Mouse (Mus musculus) left cerebral cortex, postnatal 4 days (tissue): ENCODE measurements around the gene Tarbp1. TPM values are rescaled to one million over a fixed set of nuclear protein-coding genes. Genes with fewer than 3 reads are reported as not detected.
"Not testable (repeated sequence)": the region's sequence is repeated elsewhere in the genome, so short reads cannot be mapped to it uniquely, and the experiment has no call there.

Experiments used
- DNase-seq: peaks from one replicate; pipeline ENCODE4 v3.0.0-alpha.2; 2022
- intact Hi-C: fragments of 180-260 bp; cut with DNase I; formaldehyde crosslinking; loops from one replicate; pipeline ENCODE4 v1.15.1; 2025
- total RNA-seq, 2 experiments: library from RNA; stranded (reverse); gene quantifications; 2 replicates each; pipeline ENCODE4 v1.2.3; 2021

Tarbp1 gene
- total RNA-seq, 2 experiments from 2014 or later: 4.8 to 4.9 TPM

GRCm38 (mm10) chr8:126422920-126423300 lies 52.0 kb downstream of the Tarbp1 start:
- intact Hi-C loops: loop anchor here (10.0 kb wide), 2 partner anchors 168 to 468 kb away; no protein-coding TSS in a partner anchor
- DNase-seq: no peak

- intact Hi-C loops: loop anchor here (10.0 kb wide), 2 partner anchors 168 to 468 kb away; no protein-coding TSS in a partner anchor
- DNase-seq: peak; percentile 99
Observed at GRCm38 (mm10) chr8:126422174-126422919, 52.5 kb downstream of the Tarbp1 start, which contains the start of gene Coa6. Gene Coa6, plus strand, starts transcription at chr8:126422515.

GRCm38 (mm10) chr8:126420834-126421233 lies 54.0 kb downstream of the Tarbp1 start:
- intact Hi-C loops: loop anchor here (10.0 kb wide), 2 partner anchors 166 to 466 kb away; no protein-coding TSS in a partner anchor

GRCm38 (mm10) chr8:126405030-126405429 lies 69.8 kb downstream of the Tarbp1 start:
- intact Hi-C loops: no loop called here
- DNase-seq: no peak

More at GRCm38 (mm10) chr8:126420834-126421233, 54.0 kb downstream of the Tarbp1 start:
- DNase-seq: no peak

GRCm38 (mm10) chr8:126404550-126404949 lies 70.3 kb downstream of the Tarbp1 start:
- DNase-seq, intact Hi-C loops: not testable (repeated sequence)

- no peak for DNase-seq
- intact Hi-C loops: no loop called here
Observed at GRCm38 (mm10) chr8:126398349-126398748, 76.5 kb downstream of the Tarbp1 start.

- intact Hi-C loops: no loop called here
- no peak for DNase-seq
Observed at GRCm38 (mm10) chr8:126395917-126396316, 78.9 kb downstream of the Tarbp1 start.

GRCm38 (mm10) chr8:126395386-126395785 lies 79.5 kb downstream of the Tarbp1 start:
- intact Hi-C loops: no loop called here
- DNase-seq: no peak

GRCm38 (mm10) chr8:126391541-126391940 lies 83.3 kb downstream of the Tarbp1 start:
- peak; percentile 60 for DNase-seq
- intact Hi-C loops: no loop called here

- DNase-seq: no peak
- intact Hi-C loops: no loop called here
Observed at GRCm38 (mm10) chr8:126387566-126387965, 87.3 kb downstream of the Tarbp1 start.

GRCm38 (mm10) chr8:126382749-126383148 lies 92.1 kb downstream of the Tarbp1 start:
- peak; percentile 63 for DNase-seq
- intact Hi-C loops: no loop called here

- no peak for DNase-seq
- intact Hi-C loops: no loop called here
Observed at GRCm38 (mm10) chr8:126382216-126382615, 92.6 kb downstream of the Tarbp1 start.

- no peak for DNase-seq
- intact Hi-C loops: no loop called here
Observed at GRCm38 (mm10) chr8:126381299-126381698, 93.6 kb downstream of the Tarbp1 start.

GRCm38 (mm10) chr8:126380141-126380540 lies 94.7 kb downstream of the Tarbp1 start:
- intact Hi-C loops: no loop called here
- peak; percentile 66 for DNase-seq

- intact Hi-C loops: no loop called here
- DNase-seq: no peak
Observed at GRCm38 (mm10) chr8:126379580-126379979, 95.3 kb downstream of the Tarbp1 start.

Other genes with a start within 250 kb of the Tarbp1 start
- gene Slc35f3, start 176.5 kb downstream of the Tarbp1 start, total RNA-seq: 10 to 100 TPM in 1 of 2 experiments, 1 to 10 TPM in 1; 9.2 to 10.7 TPM
- 10 to 100 TPM; 21.0 to 23.0 TPM for gene Coa6, start 52.5 kb downstream of the Tarbp1 start, total RNA-seq
- gene Irf2bp2, start 118.9 kb upstream of the Tarbp1 start, total RNA-seq: 10 to 100 TPM; 52.6 to 53.0 TPM